Mouse (Mus musculus): ENCODE measurements at regions not wholly inside any gene's neighbourhood (a gene's known extent, or its start where the extent isn't known, plus 50 kb on each side); places are given as distances from the start of the nearest gene placed in this dataset.

DNA sequence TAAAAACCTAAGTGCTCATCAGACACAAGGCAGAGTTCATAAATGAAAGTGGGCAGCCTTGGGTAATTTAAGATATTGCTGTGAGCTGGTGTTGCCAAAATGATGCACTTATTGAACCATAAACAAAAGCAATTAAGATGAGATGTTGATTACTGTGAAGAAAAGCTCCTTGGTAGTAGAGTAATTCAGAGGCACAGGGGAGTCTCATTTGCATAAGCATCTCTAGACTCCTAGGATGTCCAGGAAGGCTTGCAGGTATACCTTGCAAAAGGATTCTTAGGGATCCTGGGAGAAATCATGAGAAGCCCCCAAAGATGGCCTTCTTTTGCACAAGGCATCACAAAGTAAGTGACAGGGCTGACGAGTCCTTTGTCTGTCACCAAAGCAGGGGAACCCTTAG is 640.5 kb upstream of the Cdh11 start:
- DNase-seq (ENCODE audit: low spot score in 2 of 2) = no peak

DNA sequence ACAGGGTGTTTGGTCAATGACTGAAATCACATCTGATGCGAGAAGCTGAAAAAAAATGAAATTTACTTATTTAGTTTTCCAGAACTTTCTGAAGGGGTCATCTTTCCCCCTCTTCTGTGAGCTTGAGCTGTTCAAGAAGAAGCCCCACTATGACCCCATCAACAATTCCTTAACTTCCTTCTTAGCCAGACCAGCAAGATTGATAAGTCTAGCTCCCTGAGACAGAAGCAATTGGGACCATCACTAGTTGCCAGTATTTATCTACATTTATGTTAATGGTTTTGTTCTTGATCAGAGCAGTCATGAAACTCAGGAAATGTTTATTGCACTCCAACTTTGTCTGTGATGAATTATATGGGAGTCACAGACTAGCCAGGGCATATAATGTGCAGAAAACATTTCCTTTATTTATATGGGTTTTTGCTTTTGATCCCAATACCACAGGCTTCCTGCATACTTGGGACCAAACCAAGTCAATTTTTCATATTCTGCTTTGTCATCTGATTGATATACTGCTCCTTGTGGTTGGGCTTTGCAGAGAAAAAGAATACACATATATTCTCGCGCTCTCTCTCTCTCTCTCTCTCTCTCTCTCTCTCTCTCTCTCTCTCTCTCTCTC is 645.5 kb upstream of the Cdh11 start:
- no peak for DNase-seq (ENCODE audit: low spot score in 2 of 2)

DNA sequence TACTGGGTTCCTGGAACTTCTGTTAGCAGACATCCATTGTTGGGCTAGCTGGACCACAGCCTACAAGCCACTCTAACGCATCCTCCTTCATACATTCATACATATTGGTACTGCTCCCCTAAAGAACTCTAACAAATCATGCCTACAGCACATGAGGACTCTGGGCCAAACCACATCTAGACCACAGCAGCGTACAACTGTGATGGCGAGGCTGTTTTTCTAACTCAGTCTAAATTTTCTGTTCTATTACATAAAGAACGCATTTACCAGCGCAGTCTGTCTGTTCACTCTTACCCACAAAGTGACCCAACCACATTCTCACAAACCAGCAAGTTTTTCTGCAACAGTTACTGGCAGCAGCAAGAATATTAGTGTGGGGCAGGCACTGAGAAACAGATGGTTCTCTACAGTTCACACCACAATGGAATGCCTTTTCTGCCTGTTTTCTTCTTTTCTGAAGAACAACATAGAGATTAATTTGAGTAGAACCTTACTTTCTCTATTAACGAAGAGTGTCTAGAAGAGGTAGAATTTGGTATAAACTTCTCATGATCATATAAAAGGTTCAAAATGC is 648.2 kb upstream of the Cdh11 start:
- no peak for DNase-seq (ENCODE audit: low spot score in 2 of 2)

DNA sequence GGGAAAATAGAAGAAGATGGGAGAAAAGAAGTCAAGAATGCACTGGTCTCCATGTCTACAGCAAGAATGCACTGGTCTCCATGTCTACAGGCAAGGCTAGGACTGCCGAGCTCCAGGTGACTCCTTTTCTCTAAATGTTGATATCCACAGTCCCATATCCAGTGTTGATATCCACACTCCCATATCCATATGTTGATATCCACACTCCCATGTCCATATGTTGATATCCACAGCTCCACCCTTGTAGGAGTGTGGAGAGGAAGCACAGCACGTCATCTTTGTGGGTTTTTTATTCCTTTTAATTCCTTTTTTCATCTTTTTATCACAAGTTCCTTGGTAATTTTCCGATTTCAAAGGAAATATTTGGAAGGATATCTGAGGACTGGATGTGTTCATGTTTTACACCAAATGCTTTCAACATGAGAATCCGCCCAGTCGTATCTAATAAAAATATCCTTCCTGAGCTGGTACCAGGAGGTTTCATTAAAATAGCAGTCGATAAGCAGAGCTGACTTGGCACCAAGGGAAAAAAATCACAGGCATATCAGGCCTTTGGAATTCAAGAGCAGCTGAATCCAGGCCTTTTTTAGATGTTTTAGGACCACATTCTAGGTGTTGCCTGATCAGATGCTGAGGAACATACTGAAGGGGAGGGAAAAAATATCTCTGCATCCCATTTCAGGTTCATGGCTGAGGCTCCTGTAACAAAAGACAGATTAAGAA is 653.7 kb upstream of the Cdh11 start:
- DNase-seq (ENCODE audit: low spot score in 2 of 2) = peak in 1 of 2 experiments; percentile 22

GRCm38 (mm10) chr8:103441163-103441562 is 655.7 kb upstream of the Cdh11 start:
- DNase-seq (ENCODE audit: low spot score in 2 of 2) = peak in 1 of 2 experiments; percentile 26

- no peak for DNase-seq (ENCODE audit: low spot score in 2 of 2)
Observed at GRCm38 (mm10) chr8:103442420-103443125, 657.1 kb upstream of the Cdh11 start.

GRCm38 (mm10) chr8:103444577-103444976 is 656.8 kb upstream of the Cdh5 start:
- DNase-seq (ENCODE audit: low spot score in 2 of 2) = no peak

DNA sequence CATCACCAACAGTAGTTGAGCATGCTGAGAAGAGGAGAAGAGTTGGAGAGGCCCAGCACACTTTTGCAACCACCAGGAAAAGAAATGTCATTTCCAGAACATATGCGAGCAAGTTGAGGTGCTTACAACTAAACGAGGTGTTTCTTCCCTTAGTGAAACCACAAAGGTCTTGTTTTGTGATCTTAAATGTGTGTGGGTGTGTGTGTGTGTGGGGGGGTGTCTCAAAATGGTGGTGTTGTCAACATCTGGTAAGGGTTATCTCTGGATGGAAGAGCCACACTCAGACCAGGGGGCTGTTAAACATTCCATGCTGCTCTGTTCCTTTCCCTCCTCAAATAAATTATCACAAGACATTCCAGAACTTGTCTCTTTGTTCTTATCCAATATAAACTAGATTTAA is 656.0 kb upstream of the Cdh5 start:
- DNase-seq (ENCODE audit: low spot score in 2 of 2) = no peak

DNA sequence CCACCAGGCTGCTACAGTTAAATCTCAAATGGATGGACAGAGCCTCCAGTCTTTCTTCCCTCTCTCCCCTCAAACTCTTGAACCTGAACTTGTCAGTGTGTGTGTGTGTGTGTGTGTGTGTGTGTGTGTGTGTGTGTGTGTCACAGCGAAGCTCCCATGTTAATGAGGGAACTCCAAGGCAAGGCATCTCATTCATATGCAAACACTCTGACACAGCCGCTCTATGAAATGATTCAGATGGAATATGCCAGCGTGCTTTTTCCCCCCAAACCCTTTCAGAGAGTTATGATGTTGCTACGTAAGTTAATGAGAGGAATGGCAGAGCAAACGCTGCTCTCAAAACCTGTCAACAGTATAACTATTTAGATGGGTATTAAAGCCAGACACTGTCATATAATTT is 653.5 kb upstream of the Cdh5 start:
- no peak for DNase-seq (ENCODE audit: low spot score in 2 of 2)

GRCm38 (mm10) chr8:103451381-103452018 is 649.9 kb upstream of the Cdh5 start:
- no peak for DNase-seq (ENCODE audit: low spot score in 2 of 2)

- peak; percentile 19 to 42 for DNase-seq (ENCODE audit: low spot score in 2 of 2)
Observed at GRCm38 (mm10) chr8:103457176-103457575, 644.2 kb upstream of the Cdh5 start.

DNA sequence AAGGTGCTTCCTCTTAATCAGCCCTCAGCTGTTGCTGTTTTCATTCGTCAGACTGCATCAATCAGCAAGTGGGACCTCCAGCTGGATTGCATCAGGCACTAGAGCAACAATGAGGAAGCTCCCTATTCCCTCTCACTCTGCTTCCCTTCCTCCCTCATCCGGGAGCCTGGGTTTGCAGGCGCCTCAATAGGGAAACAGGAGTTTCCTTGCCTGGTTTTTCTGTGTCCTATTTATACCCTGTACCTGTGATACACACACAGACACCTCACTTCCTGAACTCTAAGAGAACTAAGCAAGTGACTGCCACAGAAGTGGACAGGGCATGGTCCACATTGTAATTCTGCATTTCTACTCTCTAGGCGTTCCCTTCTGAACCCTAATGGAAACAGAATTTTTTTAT is 637.9 kb upstream of the Cdh5 start:
- no peak for DNase-seq (ENCODE audit: low spot score in 2 of 2)

DNA sequence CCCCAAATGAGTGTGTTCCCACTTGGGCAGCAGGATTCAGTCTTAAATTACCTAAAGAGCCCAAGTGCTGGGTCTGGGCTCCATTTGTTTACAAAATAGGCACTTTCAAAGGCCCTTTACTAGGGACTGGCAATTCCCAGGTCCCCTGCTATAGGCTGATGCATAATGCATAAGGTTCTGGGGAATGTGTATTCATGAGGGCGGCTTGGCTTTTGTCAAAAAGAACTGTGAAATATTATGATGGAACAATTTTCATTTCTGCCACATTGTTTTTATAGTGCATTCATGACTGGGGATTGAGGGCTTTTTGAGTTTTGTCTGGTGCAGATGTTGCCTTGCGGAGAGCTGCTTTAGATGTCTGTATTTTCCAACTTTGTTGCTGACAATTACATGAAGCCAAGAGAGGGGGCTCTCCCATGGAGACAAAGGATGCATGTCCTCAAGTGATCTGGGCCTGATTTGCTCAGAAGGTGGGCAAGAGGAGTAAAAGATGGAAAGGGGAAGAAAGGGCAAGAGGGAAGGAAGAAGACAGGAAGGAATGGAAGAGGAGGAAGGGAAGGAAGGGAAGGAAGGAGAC is 636.6 kb upstream of the Cdh5 start:
- no peak for DNase-seq (ENCODE audit: low spot score in 2 of 2)

DNA sequence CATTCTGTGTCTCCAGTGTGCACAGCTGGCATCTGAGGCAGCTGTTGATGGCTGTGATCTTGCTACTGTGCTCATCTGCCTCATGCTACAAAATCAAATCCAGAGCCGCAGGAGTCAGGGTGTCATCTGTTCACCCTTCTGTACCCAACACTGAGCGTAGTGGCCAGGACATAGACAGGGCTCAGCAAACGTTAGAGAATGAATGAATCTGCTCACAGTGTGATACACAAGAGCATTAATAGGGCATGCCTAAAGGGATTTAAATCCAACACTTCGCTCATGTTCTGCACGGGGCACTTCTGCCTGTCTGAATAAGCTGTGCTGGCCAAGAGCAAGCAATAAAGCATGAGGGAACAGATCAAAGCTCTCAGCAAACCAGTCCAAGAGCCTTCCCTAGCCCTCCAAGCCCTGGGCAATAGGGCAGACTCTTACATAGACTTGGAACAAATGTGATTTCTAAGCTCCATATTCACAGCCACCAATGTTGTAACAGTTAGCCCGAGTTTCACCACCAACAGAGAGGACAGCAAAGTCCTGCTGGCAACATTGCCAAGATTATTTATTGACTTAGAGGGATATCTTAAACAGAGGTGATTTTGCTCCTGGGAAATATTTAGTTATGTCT is 633.8 kb upstream of the Cdh5 start:
- no peak for DNase-seq (ENCODE audit: low spot score in 2 of 2)

GRCm38 (mm10) chr8:103469049-103469448 is 632.4 kb upstream of the Cdh5 start:
- DNase-seq (ENCODE audit: low spot score in 2 of 2) = no peak

GRCm38 (mm10) chr8:103470316-103470715 is 631.1 kb upstream of the Cdh5 start:
- DNase-seq (ENCODE audit: low spot score in 2 of 2) = no peak

DNA sequence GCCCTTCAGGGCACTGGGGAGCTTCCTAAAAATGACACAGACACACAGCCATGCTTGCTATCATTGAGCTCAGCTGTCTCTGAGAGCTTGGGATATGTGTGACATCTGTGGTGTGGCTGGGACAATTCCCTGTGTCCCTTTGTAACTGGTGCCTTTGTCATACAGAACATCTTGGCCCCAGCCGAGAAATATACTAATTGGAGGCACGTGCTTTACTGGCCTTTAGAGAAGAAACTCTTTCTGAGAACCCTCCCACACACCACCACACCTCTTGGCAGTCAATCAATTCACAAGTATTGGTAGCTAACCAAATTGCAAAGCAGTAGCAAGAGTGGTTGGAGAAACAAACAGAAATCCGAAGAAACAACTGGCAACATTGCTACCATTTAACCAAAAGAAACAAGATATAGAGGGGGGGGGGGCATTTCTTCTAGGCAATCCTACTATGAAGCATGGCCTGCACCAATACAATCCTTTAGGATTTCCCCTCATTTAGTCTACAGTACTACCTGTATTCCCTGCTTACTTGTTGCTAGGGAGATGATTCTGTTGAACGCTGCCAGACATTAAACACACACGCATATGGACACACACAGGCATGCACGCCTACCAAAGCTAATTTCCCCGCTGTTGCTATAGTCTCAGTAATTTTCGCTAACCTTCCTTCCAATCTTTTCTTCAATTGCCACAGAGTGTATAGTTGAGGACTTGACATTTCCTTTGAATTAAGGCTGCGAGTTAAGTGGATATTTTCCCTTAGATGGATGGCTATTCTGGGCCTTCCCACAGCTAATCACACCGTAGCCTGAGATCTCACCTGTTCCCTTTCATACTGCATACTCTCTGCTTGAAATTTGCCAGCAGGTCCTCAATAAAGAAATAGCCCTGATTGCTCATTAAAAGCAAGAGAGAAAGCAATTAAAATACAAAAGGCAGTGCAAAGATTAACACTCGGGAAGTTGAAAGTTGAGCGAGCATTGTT is 625.3 kb upstream of the Cdh5 start:
- DNase-seq (ENCODE audit: low spot score in 2 of 2) = peak in 1 of 2 experiments; percentile 28

- DNase-seq (ENCODE audit: low spot score in 2 of 2) = no peak
Observed at GRCm38 (mm10) chr8:103482033-103482720, 619.2 kb upstream of the Cdh5 start.

- DNase-seq (ENCODE audit: low spot score in 2 of 2) = no peak
Observed at GRCm38 (mm10) chr8:103485441-103485840, 616.0 kb upstream of the Cdh5 start.
